Mouse (Mus musculus) brain, embryonic 14.5 days (tissue): ENCODE data around the gene Olfr1018.

Experiments used
- CTCF ChIP-seq: fragments of 200-500 bp; IDR thresholded peaks from 2 replicates; pipeline ENCODE4 v1.5.1; 2012; ENCODE audit warnings: inconsistent platforms, mild to moderate bottlenecking, moderate library complexity, borderline replicate concordance; ENCODE audit not compliant: insufficient read depth, insufficient read length; ENCODE audit errors: extremely low read depth
- POLR2A ChIP-seq: fragments of 200-500 bp; IDR thresholded peaks from 2 replicates; pipeline ENCODE4 v1.6.1; 2012; ENCODE audit warnings: mild to moderate bottlenecking, inconsistent platforms, borderline replicate concordance; ENCODE audit not compliant: poor library complexity, insufficient read depth, insufficient read length, severe bottlenecking; ENCODE audit errors: extremely low read depth

DNA sequence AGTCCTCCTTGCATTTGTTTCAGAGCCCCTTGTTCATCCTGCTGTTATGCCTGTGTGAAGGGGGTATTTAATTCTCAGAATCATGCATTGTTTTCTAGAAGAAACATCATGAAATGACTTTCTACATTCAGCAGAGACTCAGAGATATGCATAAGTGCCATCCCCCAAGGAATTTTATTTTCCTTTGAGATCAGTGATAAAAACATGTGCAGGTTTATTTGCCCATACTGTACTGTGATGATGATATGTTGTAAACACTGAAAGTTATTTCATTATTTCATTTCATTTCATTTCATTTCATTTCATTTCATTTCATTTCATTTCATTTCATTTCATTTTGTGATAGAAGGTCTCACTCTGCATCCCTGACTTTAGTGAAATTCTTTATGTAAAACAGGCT lies 27.1 kb downstream of the Olfr1018 start, which contains the start of gene Olfr1019:
- no peak for TF ChIP-seq CTCF
- TF ChIP-seq POLR2A: no peak
